Mouse (Mus musculus) limb, embryonic 12.5 days (tissue): ENCODE results near the gene Zcwpw1. TPM values are rescaled to one million over a fixed set of nuclear protein-coding genes. Genes with fewer than 3 reads are reported as not detected.
A peak's percentile ranks its signal among the peaks of the same experiment; 100 is the strongest.

Source experiments
- ATAC-seq: fragments of 200-750 bp; cut with Nextera tagmentation; 2 replicates; pipeline ENCODE4 v1.8.0; 2017; ENCODE audit warnings: low read depth, moderate TSS enrichment; ENCODE audit not compliant: insufficient number of reproducible peaks, insufficient read depth, low FRiP score, low TSS enrichment
- H3K27ac ChIP-seq: fragments of 300-500 bp; sonication (generic); 2 replicates; pipeline ENCODE4 v1.5.1; 2016; ENCODE audit warnings: mild to moderate bottlenecking, moderate library complexity
- H3K27me3 ChIP-seq: fragments of 300-500 bp; sonication (generic); 2 replicates; pipeline ENCODE4 v1.6.1; 2016; ENCODE audit warnings: mild to moderate bottlenecking, moderate library complexity
- H3K36me3 ChIP-seq: fragments of 300-500 bp; sonication (generic); 2 replicates; pipeline ENCODE4 v1.6.1; 2016; ENCODE audit warnings: mild to moderate bottlenecking, moderate library complexity
- H3K4me1 ChIP-seq: fragments of 300-500 bp; sonication (generic); replicated peaks from 2 replicates; pipeline ENCODE4 v1.6.1; 2016
- H3K4me2 ChIP-seq: fragments of 300-500 bp; sonication (generic); 2 replicates; pipeline ENCODE4 v1.6.1; 2016; ENCODE audit warnings: mild to moderate bottlenecking, moderate library complexity
- H3K4me3 ChIP-seq: fragments of 300-500 bp; sonication (generic); replicated peaks from 2 replicates; pipeline ENCODE4 v1.5.1; 2016; ENCODE audit warnings: mild to moderate bottlenecking
- H3K9ac ChIP-seq: fragments of 300-500 bp; sonication (generic); replicated peaks from 2 replicates; pipeline ENCODE4 v1.6.1; 2016; ENCODE audit warnings: mild to moderate bottlenecking, moderate library complexity
- H3K9me3 ChIP-seq: fragments of 300-500 bp; sonication (generic); 2 replicates; pipeline ENCODE4 v1.6.1; 2016; ENCODE audit warnings: mild to moderate bottlenecking, moderate library complexity
- WGBS: fragments of 180-500 bp; shearing (Covaris S2); methylation state at CpG from one replicate; pipeline ENCODE4 v1.1.7; 2016; 5-methylcytosine and 5-hydroxymethylcytosine counted together
- polyA plus RNA-seq: library from polyadenylated mRNA; unstranded; fragments of >200 nt; fragmentation: Nextera tagmentation; extraction: Ambion mirVana; gene quantifications from 2 replicates; pipeline ENCODE4 v1.2.1, GENCODE M21; 2016

Gene Zcwpw1
- polyA plus RNA-seq, 1 experiment from 2014 or later = 29.9 TPM

- WGBS = 50% methylated on average over 10 of the region's 10 CpGs
- no peaks in the 10 kb centered on the region for H3K27me3 ChIP-seq
- H3K4me3 ChIP-seq = no peak overlapping the region
- H3K9ac ChIP-seq = no peak overlapping the region
- H3K36me3 ChIP-seq = peaks cover 68% of the 10 kb centered on the region
- H3K9me3 ChIP-seq = no peaks in the 10 kb centered on the region
- H3K27ac ChIP-seq = no peak overlapping the region
- no peaks in the 10 kb centered on the region for H3K4me1 ChIP-seq
- H3K4me2 ChIP-seq = no peak overlapping the region
- no peak for ATAC-seq
Measured at GRCm38 (mm10) chr5:137756882-137757661, 30.5 kb upstream of the Zcwpw1 start.

- Histone ChIP-seq H3K36me3 (peaks cover 60% of the 10 kb centered on the region), H3K27ac (no peak overlapping the region), H3K4me3 (no peak overlapping the region), H3K4me1 (no peaks in the 10 kb centered on the region), H3K4me2 (no peak overlapping the region), H3K9me3 (no peaks in the 10 kb centered on the region), H3K27me3 (no peaks in the 10 kb centered on the region), H3K9ac (no peak overlapping the region)
- 90% methylated on average over 6 of the region's 6 CpGs for WGBS
- no peak for ATAC-seq
Measured at GRCm38 (mm10) chr5:137757887-137758286, 29.7 kb upstream of the Zcwpw1 start.

GRCm38 (mm10) chr5:137758921-137759534 lies 28.6 kb upstream of the Zcwpw1 start:
- ATAC-seq = no peak
- Histone ChIP-seq H3K27me3 (no peaks in the 10 kb centered on the region), H3K36me3 (peaks cover 49% of the 10 kb centered on the region), H3K9ac (no peak overlapping the region), H3K9me3 (no peaks in the 10 kb centered on the region), H3K27ac (peak overlapping the region; percentile 17; the same call in 1 of the 2 replicates), H3K4me2 (no peak overlapping the region), H3K4me3 (no peak overlapping the region), H3K4me1 (no peaks in the 10 kb centered on the region)
- WGBS = 90% methylated on average over 19 of the region's 19 CpGs

GRCm38 (mm10) chr5:137759971-137760412 lies 27.6 kb upstream of the Zcwpw1 start:
- no peak for ATAC-seq
- Histone ChIP-seq H3K36me3 (peaks cover 44% of the 10 kb centered on the region), H3K27ac (no peak overlapping the region), H3K4me3 (no peak overlapping the region), H3K9ac (no peak overlapping the region), H3K9me3 (no peaks in the 10 kb centered on the region), H3K27me3 (no peaks in the 10 kb centered on the region), H3K4me1 (no peaks in the 10 kb centered on the region), H3K4me2 (no peak overlapping the region)
- 41% methylated on average over 4 of the region's 4 CpGs for WGBS

DNA sequence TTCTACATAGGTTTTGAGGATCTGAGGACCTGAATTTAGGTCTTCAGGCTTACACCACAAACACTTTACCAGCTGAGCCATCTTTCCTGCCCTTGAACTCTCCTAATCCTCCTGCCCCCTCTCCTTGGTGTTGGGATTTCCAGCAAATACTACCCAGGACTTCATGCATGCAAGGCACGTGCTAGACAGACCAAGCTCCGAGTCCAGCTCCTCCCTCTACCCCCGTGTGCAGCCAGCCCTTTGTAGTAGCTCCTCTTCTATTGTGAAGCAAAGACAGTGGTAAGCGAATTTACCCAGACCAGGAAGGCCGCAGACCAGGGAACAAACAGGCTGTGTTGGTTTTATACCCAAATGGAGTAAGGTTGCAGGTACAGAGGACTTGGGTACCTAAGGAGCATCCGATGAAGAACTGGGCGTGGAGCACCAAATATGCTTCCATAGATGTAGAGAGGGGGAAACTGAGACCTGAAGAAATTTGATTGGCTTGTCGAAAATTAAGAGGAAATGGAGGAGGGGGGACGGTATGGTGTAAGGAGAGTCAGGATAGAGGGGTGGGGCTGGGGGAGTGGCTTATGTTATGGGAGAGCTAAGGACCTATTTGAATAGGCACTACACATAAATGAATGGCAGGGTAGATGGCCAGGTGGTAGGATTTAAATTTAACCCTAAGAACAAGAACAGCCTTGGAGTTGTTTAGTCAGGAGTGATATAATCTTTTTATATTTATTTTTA lies 22.8 kb upstream of the Zcwpw1 start:
- WGBS = 63% methylated on average over 9 of the region's 9 CpGs
- Histone ChIP-seq H3K4me3 (no peak overlapping the region), H3K27ac (no peak overlapping the region), H3K27me3 (no peaks in the 10 kb centered on the region), H3K9ac (no peak overlapping the region), H3K4me1 (no peaks in the 10 kb centered on the region), H3K9me3 (no peaks in the 10 kb centered on the region), H3K4me2 (no peak overlapping the region), H3K36me3 (peaks cover 2% of the 10 kb centered on the region)
- ATAC-seq = no peak

DNA sequence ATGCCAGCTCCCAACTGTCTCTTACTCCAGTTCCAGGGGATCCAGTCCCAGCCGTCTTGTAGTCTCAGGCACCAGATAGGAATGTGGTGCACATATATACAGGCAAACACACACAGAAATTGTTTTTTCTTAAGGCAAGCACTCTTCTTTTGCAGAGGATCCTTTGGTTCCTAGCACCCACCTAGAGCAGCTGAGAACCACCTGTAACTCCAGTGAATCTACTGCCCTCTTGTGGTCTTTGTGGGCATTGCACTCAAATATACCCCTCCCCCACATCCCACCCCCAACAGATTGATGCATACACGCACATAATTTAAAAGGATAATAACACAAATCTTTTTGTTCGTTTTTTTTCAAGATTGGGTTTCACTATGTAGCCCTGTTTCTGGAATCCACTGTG lies 21.3 kb upstream of the Zcwpw1 start:
- H3K36me3 ChIP-seq = no peaks in the 10 kb centered on the region
- 55% methylated on average over 3 of the region's 3 CpGs for WGBS
- no peak overlapping the region for H3K4me3 ChIP-seq
- no peaks in the 10 kb centered on the region for H3K9me3 ChIP-seq
- H3K4me1 ChIP-seq = no peaks in the 10 kb centered on the region
- no peak overlapping the region for H3K4me2 ChIP-seq
- no peak overlapping the region for H3K9ac ChIP-seq
- no peak overlapping the region for H3K27ac ChIP-seq
- H3K27me3 ChIP-seq = no peaks in the 10 kb centered on the region
- ATAC-seq = no peak

- WGBS = 56% methylated on average over 1 of the region's 1 CpGs
- no peaks in the 10 kb centered on the region for H3K9me3 ChIP-seq
- no peak overlapping the region for H3K9ac ChIP-seq
- H3K27me3 ChIP-seq = no peaks in the 10 kb centered on the region
- H3K36me3 ChIP-seq = no peaks in the 10 kb centered on the region
- no peak overlapping the region for H3K4me2 ChIP-seq
- no peak for ATAC-seq
- H3K4me3 ChIP-seq = no peak overlapping the region
- H3K27ac ChIP-seq = no peak overlapping the region
- H3K4me1 ChIP-seq = no peaks in the 10 kb centered on the region
Measured at GRCm38 (mm10) chr5:137768475-137768874, 19.1 kb upstream of the Zcwpw1 start.

DNA sequence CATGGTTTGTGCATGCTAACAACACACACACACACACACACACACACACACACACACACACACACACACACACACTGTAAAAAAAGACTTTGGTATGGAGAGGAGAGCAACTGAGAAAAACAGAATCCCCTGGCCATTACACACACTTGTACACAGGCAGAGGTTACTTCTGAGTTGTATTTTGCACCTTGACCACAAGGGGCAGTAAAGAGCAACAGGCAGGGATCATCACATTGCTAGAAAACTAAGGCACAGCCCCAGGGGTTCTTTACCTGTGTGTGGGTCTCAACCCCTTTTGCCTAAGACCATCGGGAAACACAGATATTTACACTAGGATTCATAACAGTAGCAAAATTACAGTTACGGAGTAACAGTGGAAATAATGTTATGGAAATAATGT lies 16.9 kb upstream of the Zcwpw1 start:
- Histone ChIP-seq H3K36me3 (no peaks in the 10 kb centered on the region), H3K4me1 (no peaks in the 10 kb centered on the region), H3K4me2 (no peak overlapping the region), H3K4me3 (no peak overlapping the region), H3K9me3 (no peaks in the 10 kb centered on the region), H3K27ac (no peak overlapping the region), H3K27me3 (no peaks in the 10 kb centered on the region), H3K9ac (no peak overlapping the region)
- WGBS = 48% methylated on average over 2 of the region's 2 CpGs
- 0 out of 2 replicates have a peak, but pooled peaks have one; percentile 12 for ATAC-seq

- Histone ChIP-seq H3K4me1 (0 out of 2 replicates have a peak, but pooled peaks cover 5% of the 10 kb centered on the region), H3K4me3 (no peak overlapping the region), H3K9me3 (no peaks in the 10 kb centered on the region), H3K4me2 (no peak overlapping the region), H3K27ac (no peak overlapping the region), H3K36me3 (no peaks in the 10 kb centered on the region), H3K9ac (no peak overlapping the region), H3K27me3 (no peaks in the 10 kb centered on the region)
- ATAC-seq = no peak
Measured at GRCm38 (mm10) chr5:137772755-137773154, 14.8 kb upstream of the Zcwpw1 start.

- no peaks in the 10 kb centered on the region for H3K9me3 ChIP-seq
- peak overlapping the region; percentile 0; the same call in 1 of the 2 replicates for H3K4me2 ChIP-seq
- no peak overlapping the region for H3K4me3 ChIP-seq
- H3K27me3 ChIP-seq = no peaks in the 10 kb centered on the region
- H3K27ac ChIP-seq = no peak overlapping the region
- H3K9ac ChIP-seq = no peak overlapping the region
- peaks cover 8% of the 10 kb centered on the region for H3K36me3 ChIP-seq
- ATAC-seq = no peak
- 87% methylated on average over 2 of the region's 2 CpGs for WGBS
- H3K4me1 ChIP-seq = peaks cover 23% of the 10 kb centered on the region
Measured at GRCm38 (mm10) chr5:137775587-137776290, 11.9 kb upstream of the Zcwpw1 start.
